Mouse (Mus musculus) heart, adult 2 months (tissue): ENCODE results near the gene Gnaq.

Source experiments
- CTCF ChIP-seq: fragments of 200-600 bp; IDR thresholded peaks from 2 replicates; pipeline ENCODE4 v1.8.1; 2022; ENCODE audit warnings: antibody characterized with exemption, mild to moderate bottlenecking, moderate library complexity
- EP300 ChIP-seq: fragments of 200-500 bp; IDR thresholded peaks from 2 replicates; pipeline ENCODE4 v1.6.1; 2011; ENCODE audit warnings: low read depth, low read length, control low read depth; ENCODE audit not compliant: insufficient read depth
- POLR2A ChIP-seq: fragments of 200-500 bp; IDR thresholded peaks from 2 replicates; pipeline ENCODE4 v1.6.1; 2011; ENCODE audit warnings: mild to moderate bottlenecking, low read depth, low read length, control low read depth; ENCODE audit not compliant: insufficient read depth

DNA sequence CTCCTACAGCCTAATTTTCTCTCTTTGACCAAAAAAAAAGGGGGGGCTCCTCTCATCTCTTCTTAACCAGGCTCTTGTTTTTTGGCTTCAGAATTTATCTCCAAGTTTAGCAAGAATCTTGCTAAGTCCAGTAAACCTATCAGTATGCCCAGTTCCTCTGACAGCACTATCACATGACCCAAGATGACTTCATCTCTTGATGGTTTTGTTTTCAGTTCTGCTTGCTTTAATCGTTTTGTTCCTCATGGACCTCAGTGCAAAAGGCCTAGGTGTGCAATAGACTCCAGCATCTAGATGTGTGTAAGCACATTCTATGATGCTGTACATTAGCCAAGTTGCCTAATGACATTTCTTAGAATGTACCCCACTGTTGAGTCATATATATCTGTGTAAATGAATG lies 275.1 kb downstream of the Gnaq start:
- TF ChIP-seq POLR2A = no peak
- TF ChIP-seq EP300 = no peak
- TF ChIP-seq CTCF = no peak
